ENCODE assay signal across 8 mouse cellular contexts in the genomic region with DNA sequence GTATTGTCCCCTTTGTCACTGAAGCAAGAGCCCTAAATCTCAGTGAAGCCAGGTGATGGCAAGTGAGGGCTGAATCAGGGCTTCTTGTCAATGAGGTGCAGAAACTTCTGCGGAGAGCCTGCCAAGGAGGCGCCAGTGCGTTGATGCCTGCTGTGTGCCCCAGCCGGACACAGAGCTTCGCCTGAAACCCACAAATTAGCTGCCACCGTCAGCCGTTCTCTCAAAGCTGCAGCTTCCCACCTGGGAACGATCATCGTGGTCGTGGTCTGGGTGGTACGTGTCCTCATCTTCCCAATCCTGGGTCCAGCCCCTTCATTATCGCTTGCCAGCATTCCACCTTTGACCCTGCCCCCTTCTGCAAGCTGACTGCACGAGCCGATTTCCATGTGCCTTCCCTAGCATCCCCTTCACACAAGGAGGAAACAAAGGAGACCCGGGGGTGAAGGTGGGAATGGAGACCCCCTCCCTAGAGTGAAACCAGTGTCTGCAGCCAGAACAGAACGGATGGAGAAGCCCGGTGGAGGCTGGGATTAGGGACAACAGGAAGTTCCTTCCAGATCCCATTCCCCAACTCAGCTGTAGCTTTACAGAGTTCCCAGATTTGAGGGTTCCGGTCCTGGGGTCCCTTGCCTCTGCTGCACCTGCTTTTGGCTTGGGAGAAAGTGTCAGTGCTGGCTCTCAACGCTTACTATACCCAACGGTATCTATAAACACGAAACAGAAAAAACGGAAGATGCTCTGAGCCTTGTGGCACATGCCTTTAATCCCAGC. TPM values are rescaled to one million over a fixed set of nuclear protein-coding genes. Genes with fewer than 3 reads are reported as not detected.
DNase-seq lines count a peak whose midpoint lies in the region; ATAC-seq and TF ChIP-seq lines count a peak whose summit lies in the region.

No protein-coding gene starts in this region.

- DNase-seq in heart, adult 18-20 months = peak; percentile 50 to 65
- peak; percentile 44 for DNase-seq in kidney, adult 2 months
- DNase-seq in limb, embryonic 10.5 days (ENCODE audit: low spot score) = peak; percentile 78
- peak; percentile 79 for DNase-seq in telencephalon, adult 2 months (ENCODE audit: low read depth, low spot score)

- peak; percentile 80 for TF ChIP-seq POLR2A in cortical plate, adult 2 months (IDR thresholded peaks at IDR 0.05; ENCODE audit: extremely low read depth, insufficient read depth, low read length)
- TF ChIP-seq POLR2A in kidney, adult 2 months (IDR thresholded peaks at IDR 0.05; ENCODE audit: low read depth, low read length) = no peak

- peaks cover 6% of the 10 kb centered on the region for H3K4me1 ChIP-seq in erythroblast, embryonic 14.5 days (ENCODE audit: control insufficient read depth)
- H3K4me1 ChIP-seq in cortical plate, adult 2 months (ENCODE audit: control insufficient read depth, insufficient read depth, low read length) = peaks cover 4% of the 10 kb centered on the region
- peaks cover 4% of the 10 kb centered on the region; the same call in 1 of the 2 replicates for H3K4me1 ChIP-seq in kidney, adult 2 months (ENCODE audit: control insufficient read depth, insufficient read depth, low read length)
- H3K4me1 ChIP-seq in limb, embryonic 10.5 days = peaks cover 25% of the 10 kb centered on the region
- peaks cover 27% of the 10 kb centered on the region for H3K4me1 ChIP-seq in midbrain, embryonic 13.5 days (replicated peaks)

- H3K4me2 ChIP-seq in midbrain, embryonic 13.5 days (replicated peaks) = peak overlapping the region; percentile 80

- H3K9me3 ChIP-seq in erythroblast, embryonic 14.5 days (ENCODE audit: control insufficient read depth, low read length) = no peaks in the 10 kb centered on the region
- H3K9me3 ChIP-seq in limb, embryonic 10.5 days (replicated peaks) = no peaks in the 10 kb centered on the region
- H3K9me3 ChIP-seq in midbrain, embryonic 13.5 days = no peaks in the 10 kb centered on the region

- H3K4me3 ChIP-seq in erythroblast, embryonic 14.5 days (replicated peaks) = peak overlapping the region; percentile 56
- H3K4me3 ChIP-seq in cortical plate, adult 2 months (ENCODE audit: insufficient read depth, low read length) = peak overlapping the region; percentile 98
- H3K4me3 ChIP-seq in kidney, adult 2 months (ENCODE audit: insufficient read depth, low read depth, low read length) = peak overlapping the region; percentile 60
- H3K4me3 ChIP-seq in limb, embryonic 10.5 days = peak overlapping the region; percentile 77
- H3K4me3 ChIP-seq in midbrain, embryonic 13.5 days (replicated peaks) = peak overlapping the region; percentile 67

- no peak for TF ChIP-seq CTCF in cortical plate, adult 2 months (IDR thresholded peaks at IDR 0.05; ENCODE audit: extremely low read depth, insufficient read depth, low read length)
- TF ChIP-seq CTCF in kidney, adult 2 months (conservative IDR thresholded peaks at IDR 0.05; ENCODE audit: insufficient read depth, insufficient read length, low read depth, low read length) = no peak

- no peak overlapping the region for H3K27ac ChIP-seq in cortical plate, adult 2 months (ENCODE audit: insufficient read depth, low read length)
- no peak overlapping the region for H3K27ac ChIP-seq in kidney, adult 2 months (ENCODE audit: insufficient read depth, low read depth, low read length)
- peak overlapping the region; percentile 85 for H3K27ac ChIP-seq in limb, embryonic 10.5 days
- peak overlapping the region; percentile 66 for H3K27ac ChIP-seq in midbrain, embryonic 13.5 days

- peak overlapping the region; percentile 84 for H3K9ac ChIP-seq in midbrain, embryonic 13.5 days (replicated peaks)

- no peaks in the 10 kb centered on the region; the same call in 1 of the 2 replicates for H3K36me3 ChIP-seq in erythroblast, embryonic 14.5 days (ENCODE audit: control insufficient read depth)
- H3K36me3 ChIP-seq in kidney, adult 2 months (ENCODE audit: control insufficient read depth, insufficient read depth, low read length) = no peaks in the 10 kb centered on the region
- peaks cover 26% of the 10 kb centered on the region for H3K36me3 ChIP-seq in limb, embryonic 10.5 days
- H3K36me3 ChIP-seq in midbrain, embryonic 13.5 days = peaks cover 13% of the 10 kb centered on the region

- peaks cover 29% of the 10 kb centered on the region for H3K27me3 ChIP-seq in erythroblast, embryonic 14.5 days (ENCODE audit: control insufficient read depth)
- H3K27me3 ChIP-seq in kidney, adult 2 months (replicated peaks; ENCODE audit: control insufficient read depth, insufficient read depth, low read length) = no peaks in the 10 kb centered on the region
- no peaks in the 10 kb centered on the region for H3K27me3 ChIP-seq in limb, embryonic 10.5 days (ENCODE audit: low read depth, poor library complexity, severe bottlenecking)
- H3K27me3 ChIP-seq in midbrain, embryonic 13.5 days = no peaks in the 10 kb centered on the region

- under 1% methylated on average over 22 of the region's 22 CpGs for WGBS in kidney, adult 2 months
- under 1% methylated on average over 22 of the region's 22 CpGs for WGBS in limb, embryonic 10.5 days
- under 1% methylated on average over 22 of the region's 22 CpGs for WGBS in midbrain, embryonic 13.5 days

- ATAC-seq in erythroblast, adult 5-6 weeks (replicated peaks; ENCODE audit: low FRiP score, poor library complexity, severe bottlenecking) = no peak
- ATAC-seq in midbrain, embryonic 13.5 days = peak; percentile 95

RNA-seq across cellular contexts. Expression of gene Zfp13, which starts 13.4 kb away (rescaled TPM):
- polyA plus RNA-seq in erythroblast, embryonic 14.5 days (2012) = 0.03 TPM in 1 of 2 replicates, not detected in the other
- not detected in 2 replicates for total RNA-seq in erythroblast, adult 5-6 weeks (2015; ENCODE audit: low replicate concordance)
- total RNA-seq in erythroblast, adult 5-6 weeks (2017; ENCODE audit: low replicate concordance) = not detected in 2 replicates
- polyA plus RNA-seq in cortical plate, adult 2 months (2012; rRNA removed) = 27.2 and 28.5 TPM in 2 replicates
- 1 to 10 TPM; 2.2 to 3.1 TPM for total RNA-seq in heart, adult 18-20 months (2021)
- polyA plus RNA-seq in kidney, adult 2 months (2012; rRNA removed) = 7.9 and 9.8 TPM in 2 replicates
- 22.0 and 25.4 TPM in 2 replicates for polyA plus RNA-seq in limb, embryonic 10.5 days (2016; fragmentation: Nextera tagmentation; extraction: Ambion mirVana)
- 26.6 and 28.7 TPM in 2 replicates for polyA plus RNA-seq in midbrain, embryonic 13.5 days (2015; fragmentation: Nextera tagmentation; extraction: Ambion mirVana)

RNA-seq across cellular contexts. Expression of gene Zscan10, which starts 14.8 kb away (rescaled TPM):
- not detected in 2 replicates for polyA plus RNA-seq in erythroblast, embryonic 14.5 days (2012)
- total RNA-seq in erythroblast, adult 5-6 weeks (2015; ENCODE audit: low replicate concordance) = not detected in 2 replicates
- total RNA-seq in erythroblast, adult 5-6 weeks (2017; ENCODE audit: low replicate concordance) = not detected in 2 replicates
- 0.13 TPM in 1 of 2 replicates, not detected in the other for polyA plus RNA-seq in cortical plate, adult 2 months (2012; rRNA removed)
- total RNA-seq in heart, adult 18-20 months (2021) = not detected
- 0.11 TPM in 1 of 2 replicates, not detected in the other for polyA plus RNA-seq in kidney, adult 2 months (2012; rRNA removed)
- 0.35 and 0.38 TPM in 2 replicates for polyA plus RNA-seq in limb, embryonic 10.5 days (2016; fragmentation: Nextera tagmentation; extraction: Ambion mirVana)
- not detected in 2 replicates for polyA plus RNA-seq in midbrain, embryonic 13.5 days (2015; fragmentation: Nextera tagmentation; extraction: Ambion mirVana)

RNA-seq across cellular contexts. Expression of gene Zfp213, which starts 21.9 kb away (rescaled TPM):
- polyA plus RNA-seq in erythroblast, embryonic 14.5 days (2012) = 0.22 and 0.26 TPM in 2 replicates
- total RNA-seq in erythroblast, adult 5-6 weeks (2015; ENCODE audit: low replicate concordance) = 1.7 and 2.5 TPM in 2 replicates
- 0.34 and 2.5 TPM in 2 replicates for total RNA-seq in erythroblast, adult 5-6 weeks (2017; ENCODE audit: low replicate concordance)
- 7.9 and 8.7 TPM in 2 replicates for polyA plus RNA-seq in cortical plate, adult 2 months (2012; rRNA removed)
- 1 to 10 TPM; 6.2 to 7.3 TPM for total RNA-seq in heart, adult 18-20 months (2021)
- polyA plus RNA-seq in kidney, adult 2 months (2012; rRNA removed) = 12.0 and 14.9 TPM in 2 replicates
- 31.3 and 31.9 TPM in 2 replicates for polyA plus RNA-seq in limb, embryonic 10.5 days (2016; fragmentation: Nextera tagmentation; extraction: Ambion mirVana)
- polyA plus RNA-seq in midbrain, embryonic 13.5 days (2015; fragmentation: Nextera tagmentation; extraction: Ambion mirVana) = 18.0 and 20.4 TPM in 2 replicates

RNA-seq across cellular contexts. Expression of gene Mmp25, which starts 59.2 kb away (rescaled TPM):
- not detected in 2 replicates for polyA plus RNA-seq in erythroblast, embryonic 14.5 days (2012)
- 11.1 and 11.9 TPM in 2 replicates for total RNA-seq in erythroblast, adult 5-6 weeks (2015; ENCODE audit: low replicate concordance)
- total RNA-seq in erythroblast, adult 5-6 weeks (2017; ENCODE audit: low replicate concordance) = 3.1 and 4.0 TPM in 2 replicates
- 0.23 and 0.28 TPM in 2 replicates for polyA plus RNA-seq in cortical plate, adult 2 months (2012; rRNA removed)
- under 1 TPM in 1 of 2 experiments, not detected in 1; 0.13 TPM for total RNA-seq in heart, adult 18-20 months (2021)
- 0.18 and 0.38 TPM in 2 replicates for polyA plus RNA-seq in kidney, adult 2 months (2012; rRNA removed)
- 0.84 and 1.1 TPM in 2 replicates for polyA plus RNA-seq in limb, embryonic 10.5 days (2016; fragmentation: Nextera tagmentation; extraction: Ambion mirVana)
- polyA plus RNA-seq in midbrain, embryonic 13.5 days (2015; fragmentation: Nextera tagmentation; extraction: Ambion mirVana) = 1.1 TPM in 2 replicates

Comparison
In these comparisons a context has a peak if more than half of its experiments do, and no peak if none do; other contexts are left out.
1. H3K27ac ChIP-seq: peak in limb, embryonic 10.5 days (single experiment) and midbrain, embryonic 13.5 days (single experiment); none in cortical plate, adult 2 months (single experiment) and kidney, adult 2 months (single experiment).
2. Peak in every context shown above with its lines, with median percentiles within 50 percentile points of each other: H3K4me3 ChIP-seq and DNase-seq.